Mouse (Mus musculus) myocyte (in vitro differentiated cells): ENCODE measurements at regions not wholly inside any gene's neighbourhood (a gene's known extent, or its start where the extent isn't known, plus 50 kb on each side); places are given as distances from the start of the nearest gene placed in this dataset.

Source experiments
- H3K27me3 ChIP-seq: one replicate; pipeline ENCODE4 v1.6.1; 2011; ENCODE audit not compliant: control insufficient read depth, insufficient read depth, insufficient read length
- H3K36me3 ChIP-seq: one replicate; pipeline ENCODE4 v1.6.1; 2011; ENCODE audit not compliant: control insufficient read depth, insufficient read depth
- H3K4me2 ChIP-seq: one replicate; pipeline ENCODE4 v1.6.1; 2011; ENCODE audit warnings: low read depth, control low read depth
- H3K4me3 ChIP-seq: one replicate; pipeline ENCODE4 v1.5.1; 2011; ENCODE audit warnings: mild to moderate bottlenecking, control low read depth, moderate library complexity
- H3K79me2 ChIP-seq: one replicate; pipeline ENCODE4 v1.6.1; 2011; ENCODE audit not compliant: control insufficient read depth, insufficient read depth
- H3ac ChIP-seq: one replicate; pipeline ENCODE4 v1.6.1; 2011; ENCODE audit not compliant: control insufficient read depth, insufficient read length
- CEBPB ChIP-seq: IDR thresholded peaks from 2 replicates; pipeline ENCODE4 v1.6.1; 2011; ENCODE audit warnings: mild to moderate bottlenecking, moderate library complexity; ENCODE audit not compliant: poor library complexity, insufficient read depth, severe bottlenecking
- E2F4 ChIP-seq: IDR thresholded peaks from one replicate; pipeline ENCODE4 v1.6.1; 2011; ENCODE audit warnings: mild to moderate bottlenecking, control low read depth, moderate library complexity; ENCODE audit not compliant: insufficient read depth
- MAX ChIP-seq: IDR thresholded peaks from one replicate; pipeline ENCODE4 v1.6.1; 2011; ENCODE audit warnings: low read depth, mild to moderate bottlenecking, control low read depth
- MYOD1 ChIP-seq, 3 experiments: IDR thresholded peaks; one replicate each; pipeline ENCODE4 v1.6.1; 2011; ENCODE audit warnings: control low read depth in 2 of 3, low read depth in 2 of 3, mild to moderate bottlenecking in 2 of 3, moderate library complexity in 1 of 3; ENCODE audit not compliant: insufficient read length in 2 of 3, control insufficient read depth in 1 of 3
- MYOG ChIP-seq, 3 experiments: IDR thresholded peaks; one replicate each; pipeline ENCODE4 v1.6.1; 2011; ENCODE audit warnings: control low read depth in 2 of 3, low read depth in 2 of 3, mild to moderate bottlenecking in 2 of 3; ENCODE audit not compliant: insufficient read length in 2 of 3, control insufficient read depth in 1 of 3, insufficient read depth in 1 of 3
- POLR2A ChIP-seq: IDR thresholded peaks from one replicate; pipeline ENCODE4 v1.6.1; 2011; ENCODE audit warnings: low read depth, mild to moderate bottlenecking, control low read depth, moderate library complexity; ENCODE audit not compliant: insufficient read length
- POLR2AphosphoS2 ChIP-seq: IDR thresholded peaks from one replicate; pipeline ENCODE4 v1.6.1; 2011; ENCODE audit warnings: low read depth, control low read depth; ENCODE audit not compliant: insufficient read length
- REST ChIP-seq: IDR thresholded peaks from one replicate; pipeline ENCODE4 v1.6.1; 2011; ENCODE audit warnings: mild to moderate bottlenecking, control low read depth, moderate library complexity; ENCODE audit not compliant: insufficient read depth, insufficient read length
- SRF ChIP-seq: IDR thresholded peaks from one replicate; pipeline ENCODE4 v1.6.1; 2011; ENCODE audit warnings: low read depth; ENCODE audit not compliant: control insufficient read depth, insufficient read length
- TCF12 ChIP-seq: IDR thresholded peaks from one replicate; pipeline ENCODE4 v1.6.1; 2011; ENCODE audit warnings: mild to moderate bottlenecking, control low read depth; ENCODE audit not compliant: poor library complexity, insufficient read depth, severe bottlenecking
- TCF3 ChIP-seq: IDR thresholded peaks from one replicate; pipeline ENCODE4 v1.6.1; 2011; ENCODE audit warnings: low read depth, control low read depth; ENCODE audit not compliant: insufficient read length
- USF1 ChIP-seq: IDR thresholded peaks from one replicate; pipeline ENCODE4 v1.6.1; 2011; ENCODE audit warnings: low read depth, mild to moderate bottlenecking, control low read depth, moderate library complexity

- TF ChIP-seq CEBPB, result no peak
- TF ChIP-seq POLR2A, result no peak
- no peak for TF ChIP-seq USF1
- TF ChIP-seq MYOD1 (IDR thresholded peaks at IDR 0.05; ENCODE audit: control insufficient read depth in 1 of 3, insufficient read length in 2 of 3, low read depth in 2 of 3), result no peak
- no peak for TF ChIP-seq E2F4
- TF ChIP-seq TCF3, result no peak
- no peak for TF ChIP-seq TCF12
- no peak for TF ChIP-seq MYOG (IDR thresholded peaks at IDR 0.05; ENCODE audit: control insufficient read depth in 1 of 3, insufficient read depth in 1 of 3, insufficient read length in 2 of 3, low read depth in 2 of 3)
- TF ChIP-seq SRF, result no peak
- TF ChIP-seq POLR2AphosphoS2, result no peak
- no peak for TF ChIP-seq MAX
- no peak for TF ChIP-seq REST
- Histone ChIP-seq H3K27me3 (no peaks in the 10 kb centered on the region), H3K79me2 (no peaks in the 10 kb centered on the region), H3ac (no peak overlapping the region), H3K4me3 (no peak overlapping the region), H3K4me2 (no peak overlapping the region), H3K36me3 (no peaks in the 10 kb centered on the region)
These were observed 164.2 kb upstream of the Cwc22 start for GRCm38 (mm10) chr2:78110335-78110734.

DNA sequence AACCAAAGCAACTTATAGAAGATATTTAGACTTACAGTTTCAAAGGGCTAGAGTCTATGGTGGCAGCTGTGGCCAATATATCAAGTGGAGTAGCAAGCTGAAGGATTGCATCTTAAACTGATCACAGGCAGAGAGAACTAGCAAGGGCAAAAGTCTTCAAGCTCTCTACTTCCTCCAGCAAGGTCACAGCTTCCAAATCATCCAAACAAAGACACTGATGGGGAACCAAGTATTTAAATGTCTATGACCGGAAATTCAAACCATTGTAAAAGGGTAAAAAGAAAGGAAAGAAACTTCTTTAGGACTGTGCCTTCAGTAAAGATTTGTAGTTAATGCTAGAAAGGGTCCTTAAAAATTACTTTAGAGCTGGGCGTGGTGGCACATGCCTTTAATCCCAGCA lies 149.4 kb upstream of the Cwc22 start:
- Histone ChIP-seq H3K4me2 (no peak overlapping the region), H3K79me2 (no peaks in the 10 kb centered on the region), H3ac (no peak overlapping the region), H3K4me3 (no peak overlapping the region), H3K27me3 (no peaks in the 10 kb centered on the region), H3K36me3 (no peaks in the 10 kb centered on the region)
- TF ChIP-seq POLR2A (no peak), CEBPB (no peak), TCF3 (no peak), MYOD1 (IDR thresholded peaks at IDR 0.05; ENCODE audit: control insufficient read depth in 1 of 3, insufficient read length in 2 of 3, low read depth in 2 of 3) (no peak), USF1 (no peak), POLR2AphosphoS2 (no peak), MAX (no peak), TCF12 (no peak), REST (no peak), SRF (no peak), E2F4 (no peak), MYOG (IDR thresholded peaks at IDR 0.05; ENCODE audit: control insufficient read depth in 1 of 3, insufficient read depth in 1 of 3, insufficient read length in 2 of 3, low read depth in 2 of 3) (no peak)

- no peaks in the 10 kb centered on the region for H3K27me3 ChIP-seq
- H3K4me2 ChIP-seq, result no peak overlapping the region
- no peak overlapping the region for H3K4me3 ChIP-seq
- H3K79me2 ChIP-seq, result no peaks in the 10 kb centered on the region
- H3K36me3 ChIP-seq, result no peaks in the 10 kb centered on the region
- H3ac ChIP-seq, result no peak overlapping the region
- TF ChIP-seq MYOD1 (IDR thresholded peaks at IDR 0.05; ENCODE audit: control insufficient read depth in 1 of 3, insufficient read length in 2 of 3, low read depth in 2 of 3) (no peak), CEBPB (no peak), SRF (no peak), POLR2A (no peak), MAX (no peak), USF1 (no peak), TCF12 (no peak), REST (no peak), POLR2AphosphoS2 (no peak), TCF3 (no peak), MYOG (IDR thresholded peaks at IDR 0.05; ENCODE audit: control insufficient read depth in 1 of 3, insufficient read depth in 1 of 3, insufficient read length in 2 of 3, low read depth in 2 of 3) (no peak), E2F4 (no peak)
These were observed 148.7 kb upstream of the Cwc22 start for GRCm38 (mm10) chr2:78094921-78095320.

- Histone ChIP-seq H3K4me3 (no peak overlapping the region), H3K4me2 (no peak overlapping the region), H3K36me3 (no peaks in the 10 kb centered on the region), H3K27me3 (no peaks in the 10 kb centered on the region), H3K79me2 (no peaks in the 10 kb centered on the region), H3ac (no peak overlapping the region)
- TF ChIP-seq CEBPB, result no peak
- TF ChIP-seq USF1, result no peak
- TF ChIP-seq E2F4, result no peak
- no peak for TF ChIP-seq SRF
- TF ChIP-seq REST, result no peak
- TF ChIP-seq MAX, result no peak
- no peak for TF ChIP-seq TCF12
- no peak for TF ChIP-seq POLR2A
- no peak for TF ChIP-seq POLR2AphosphoS2
- TF ChIP-seq MYOG (IDR thresholded peaks at IDR 0.05; ENCODE audit: control insufficient read depth in 1 of 3, insufficient read depth in 1 of 3, insufficient read length in 2 of 3, low read depth in 2 of 3), result no peak
- TF ChIP-seq TCF3, result no peak
- TF ChIP-seq MYOD1 (IDR thresholded peaks at IDR 0.05; ENCODE audit: control insufficient read depth in 1 of 3, insufficient read length in 2 of 3, low read depth in 2 of 3), result no peak
These were observed 118.3 kb upstream of the Cwc22 start for GRCm38 (mm10) chr2:78064321-78065037.
